Mouse (Mus musculus): ENCODE measurements around the gene Rhbdl3. TPM values are rescaled to one million over a fixed set of nuclear protein-coding genes. Genes with fewer than 3 reads are reported as not detected.
A peak's percentile ranks its signal among the peaks of the same experiment; 100 is the strongest.

Rhbdl3 gene
- polyA plus RNA-seq, 1 experiment from 2014 or later = 42.7 TPM

- Histone ChIP-seq H3K27me3 (ENCODE audit: control insufficient read depth, insufficient read depth, low read length) (no peaks in the 10 kb centered on the region), H3K36me3 (ENCODE audit: control insufficient read depth, insufficient read depth, low read length) (no peaks in the 10 kb centered on the region), H3K4me1 (ENCODE audit: control insufficient read depth, insufficient read depth, low read length) (peaks cover 8% of the 10 kb centered on the region; the same call in 1 of the 2 replicates), H3K4me3 (ENCODE audit: low read depth, low read length) (peak overlapping the region; percentile 85), H3K9me3 (ENCODE audit: control insufficient read depth, low read length) (no peaks in the 10 kb centered on the region), H3K27ac (ENCODE audit: low read depth, low read length) (no peak overlapping the region), H3K9ac (ENCODE audit: low read length) (peak overlapping the region; percentile 86), H3K4me2 (ENCODE audit: low read depth) (peak overlapping the region; percentile 87)
- ATAC-seq (ENCODE audit: insufficient read depth, low FRiP score, low TSS enrichment) (peak; percentile 62; the same call in 1 of the 2 replicates), DNase-seq (ENCODE audit: low spot score) (peak; percentile 83)
- WGBS = 1% methylated on average over 11 of the region's 11 CpGs
These were observed 1.8 kb downstream of the Rhbdl3 start for GRCm38 (mm10) chr11:80302536-80302935.

GRCm38 (mm10) chr11:80303746-80304145, 3.0 kb downstream of the Rhbdl3 start:
- Histone ChIP-seq H3K9me3 (ENCODE audit: control insufficient read depth, low read length) (no peaks in the 10 kb centered on the region), H3K27ac (ENCODE audit: low read depth, low read length) (no peak overlapping the region), H3K4me2 (ENCODE audit: low read depth) (no peak overlapping the region), H3K36me3 (ENCODE audit: control insufficient read depth, insufficient read depth, low read length) (no peaks in the 10 kb centered on the region), H3K4me3 (ENCODE audit: low read depth, low read length) (no peak overlapping the region), H3K27me3 (ENCODE audit: control insufficient read depth, insufficient read depth, low read length) (no peaks in the 10 kb centered on the region), H3K9ac (ENCODE audit: low read length) (no peak overlapping the region), H3K4me1 (ENCODE audit: control insufficient read depth, insufficient read depth, low read length) (peaks cover 8% of the 10 kb centered on the region; the same call in 1 of the 2 replicates)
- WGBS = 83% methylated on average over 3 of the region's 3 CpGs
- DNase-seq (ENCODE audit: low spot score) = no peak
- no peak for ATAC-seq (ENCODE audit: insufficient read depth, low FRiP score, low TSS enrichment)

GRCm38 (mm10) chr11:80304846-80305245, 4.1 kb downstream of the Rhbdl3 start:
- 88% methylated on average over 10 of the region's 10 CpGs for WGBS
- no peak overlapping the region for H3K4me2 ChIP-seq (ENCODE audit: low read depth)
- no peak for DNase-seq (ENCODE audit: low spot score)
- no peaks in the 10 kb centered on the region for H3K27me3 ChIP-seq (ENCODE audit: control insufficient read depth, insufficient read depth, low read length)
- H3K27ac ChIP-seq (ENCODE audit: low read depth, low read length) = no peak overlapping the region
- H3K9ac ChIP-seq (ENCODE audit: low read length) = no peak overlapping the region
- no peak for ATAC-seq (ENCODE audit: insufficient read depth, low FRiP score, low TSS enrichment)
- H3K4me1 ChIP-seq (ENCODE audit: control insufficient read depth, insufficient read depth, low read length) = peaks cover 8% of the 10 kb centered on the region; the same call in 1 of the 2 replicates
- no peaks in the 10 kb centered on the region for H3K36me3 ChIP-seq (ENCODE audit: control insufficient read depth, insufficient read depth, low read length)
- H3K4me3 ChIP-seq (ENCODE audit: low read depth, low read length) = no peak overlapping the region
- no peaks in the 10 kb centered on the region for H3K9me3 ChIP-seq (ENCODE audit: control insufficient read depth, low read length)

GRCm38 (mm10) chr11:80308537-80308936, 7.8 kb downstream of the Rhbdl3 start:
- 70% methylated on average over 6 of the region's 6 CpGs for WGBS
- H3K27ac ChIP-seq (ENCODE audit: low read depth, low read length) = no peak overlapping the region
- no peak overlapping the region for H3K4me2 ChIP-seq (ENCODE audit: low read depth)
- H3K9me3 ChIP-seq (ENCODE audit: control insufficient read depth, low read length) = no peaks in the 10 kb centered on the region
- peaks cover 23% of the 10 kb centered on the region for H3K4me1 ChIP-seq (ENCODE audit: control insufficient read depth, insufficient read depth, low read length)
- H3K36me3 ChIP-seq (ENCODE audit: control insufficient read depth, insufficient read depth, low read length) = no peaks in the 10 kb centered on the region
- H3K4me3 ChIP-seq (ENCODE audit: low read depth, low read length) = no peak overlapping the region
- DNase-seq (ENCODE audit: low spot score) (no peak), ATAC-seq (ENCODE audit: insufficient read depth, low FRiP score, low TSS enrichment) (no peak)
- no peaks in the 10 kb centered on the region for H3K27me3 ChIP-seq (ENCODE audit: control insufficient read depth, insufficient read depth, low read length)
- H3K9ac ChIP-seq (ENCODE audit: low read length) = no peak overlapping the region

- Histone ChIP-seq H3K4me2 (ENCODE audit: low read depth) (no peak overlapping the region), H3K27me3 (ENCODE audit: control insufficient read depth, insufficient read depth, low read length) (no peaks in the 10 kb centered on the region), H3K4me3 (ENCODE audit: low read depth, low read length) (no peak overlapping the region), H3K4me1 (ENCODE audit: control insufficient read depth, insufficient read depth, low read length) (peaks cover 44% of the 10 kb centered on the region), H3K9ac (ENCODE audit: low read length) (no peak overlapping the region), H3K36me3 (ENCODE audit: control insufficient read depth, insufficient read depth, low read length) (no peaks in the 10 kb centered on the region), H3K9me3 (ENCODE audit: control insufficient read depth, low read length) (no peaks in the 10 kb centered on the region), H3K27ac (ENCODE audit: low read depth, low read length) (peak overlapping the region; percentile 75)
- DNase-seq (ENCODE audit: low spot score) = no peak
- WGBS = 45% methylated on average over 4 of the region's 4 CpGs
- ATAC-seq (ENCODE audit: insufficient read depth, low FRiP score, low TSS enrichment) = no peak
These were observed 10.6 kb downstream of the Rhbdl3 start for GRCm38 (mm10) chr11:80311271-80311670.

- Histone ChIP-seq H3K4me2 (ENCODE audit: low read depth) (no peak overlapping the region), H3K27me3 (ENCODE audit: control insufficient read depth, insufficient read depth, low read length) (no peaks in the 10 kb centered on the region), H3K9ac (ENCODE audit: low read length) (no peak overlapping the region; the same call in 1 of the 2 replicates), H3K9me3 (ENCODE audit: control insufficient read depth, low read length) (no peaks in the 10 kb centered on the region), H3K4me1 (ENCODE audit: control insufficient read depth, insufficient read depth, low read length) (peaks cover 50% of the 10 kb centered on the region), H3K4me3 (ENCODE audit: low read depth, low read length) (no peak overlapping the region), H3K36me3 (ENCODE audit: control insufficient read depth, insufficient read depth, low read length) (no peaks in the 10 kb centered on the region), H3K27ac (ENCODE audit: low read depth, low read length) (peak overlapping the region; percentile 95)
- DNase-seq (ENCODE audit: low spot score) (peak; percentile 68), ATAC-seq (ENCODE audit: insufficient read depth, low FRiP score, low TSS enrichment) (peak; percentile 76)
- WGBS = 13% methylated on average over 2 of the region's 2 CpGs
These were observed 11.3 kb downstream of the Rhbdl3 start for GRCm38 (mm10) chr11:80312049-80312448.

GRCm38 (mm10) chr11:80312565-80312964, 11.9 kb downstream of the Rhbdl3 start:
- H3K27ac ChIP-seq (ENCODE audit: low read depth, low read length) = peak overlapping the region; percentile 95
- no peak overlapping the region for H3K4me3 ChIP-seq (ENCODE audit: low read depth, low read length)
- no peaks in the 10 kb centered on the region for H3K36me3 ChIP-seq (ENCODE audit: control insufficient read depth, insufficient read depth, low read length)
- DNase-seq (ENCODE audit: low spot score) (peak; percentile 51), ATAC-seq (ENCODE audit: insufficient read depth, low FRiP score, low TSS enrichment) (no peak)
- H3K27me3 ChIP-seq (ENCODE audit: control insufficient read depth, insufficient read depth, low read length) = no peaks in the 10 kb centered on the region
- 3% methylated on average over 6 of the region's 6 CpGs for WGBS
- H3K4me2 ChIP-seq (ENCODE audit: low read depth) = no peak overlapping the region
- no peaks in the 10 kb centered on the region for H3K9me3 ChIP-seq (ENCODE audit: control insufficient read depth, low read length)
- peak overlapping the region; percentile 23 for H3K9ac ChIP-seq (ENCODE audit: low read length)
- peaks cover 50% of the 10 kb centered on the region for H3K4me1 ChIP-seq (ENCODE audit: control insufficient read depth, insufficient read depth, low read length)

- DNase-seq (ENCODE audit: low spot score) (no peak), ATAC-seq (ENCODE audit: insufficient read depth, low FRiP score, low TSS enrichment) (no peak)
- Histone ChIP-seq H3K27ac (ENCODE audit: low read depth, low read length) (peak overlapping the region; percentile 95), H3K9ac (ENCODE audit: low read length) (no peak overlapping the region), H3K4me1 (ENCODE audit: control insufficient read depth, insufficient read depth, low read length) (peaks cover 58% of the 10 kb centered on the region), H3K9me3 (ENCODE audit: control insufficient read depth, low read length) (no peaks in the 10 kb centered on the region), H3K36me3 (ENCODE audit: control insufficient read depth, insufficient read depth, low read length) (no peaks in the 10 kb centered on the region), H3K4me3 (ENCODE audit: low read depth, low read length) (no peak overlapping the region), H3K4me2 (ENCODE audit: low read depth) (no peak overlapping the region), H3K27me3 (ENCODE audit: control insufficient read depth, insufficient read depth, low read length) (no peaks in the 10 kb centered on the region)
- WGBS = 70% methylated on average over 1 of the region's 1 CpGs
These were observed 12.8 kb downstream of the Rhbdl3 start for GRCm38 (mm10) chr11:80313462-80313861.

GRCm38 (mm10) chr11:80313944-80314343, 13.2 kb downstream of the Rhbdl3 start:
- peaks cover 58% of the 10 kb centered on the region for H3K4me1 ChIP-seq (ENCODE audit: control insufficient read depth, insufficient read depth, low read length)
- no peaks in the 10 kb centered on the region for H3K9me3 ChIP-seq (ENCODE audit: control insufficient read depth, low read length)
- H3K36me3 ChIP-seq (ENCODE audit: control insufficient read depth, insufficient read depth, low read length) = no peaks in the 10 kb centered on the region
- WGBS = 67% methylated on average over 4 of the region's 4 CpGs
- H3K9ac ChIP-seq (ENCODE audit: low read length) = no peak overlapping the region
- ATAC-seq (ENCODE audit: insufficient read depth, low FRiP score, low TSS enrichment) = no peak
- peak overlapping the region; percentile 95 for H3K27ac ChIP-seq (ENCODE audit: low read depth, low read length)
- H3K27me3 ChIP-seq (ENCODE audit: control insufficient read depth, insufficient read depth, low read length) = no peaks in the 10 kb centered on the region
- DNase-seq (ENCODE audit: low spot score) = no peak
- H3K4me2 ChIP-seq (ENCODE audit: low read depth) = no peak overlapping the region
- no peak overlapping the region for H3K4me3 ChIP-seq (ENCODE audit: low read depth, low read length)
